Mouse (Mus musculus): Measurements from ENCODE around the gene Map3k13.

Map3k13 gene

DNA sequence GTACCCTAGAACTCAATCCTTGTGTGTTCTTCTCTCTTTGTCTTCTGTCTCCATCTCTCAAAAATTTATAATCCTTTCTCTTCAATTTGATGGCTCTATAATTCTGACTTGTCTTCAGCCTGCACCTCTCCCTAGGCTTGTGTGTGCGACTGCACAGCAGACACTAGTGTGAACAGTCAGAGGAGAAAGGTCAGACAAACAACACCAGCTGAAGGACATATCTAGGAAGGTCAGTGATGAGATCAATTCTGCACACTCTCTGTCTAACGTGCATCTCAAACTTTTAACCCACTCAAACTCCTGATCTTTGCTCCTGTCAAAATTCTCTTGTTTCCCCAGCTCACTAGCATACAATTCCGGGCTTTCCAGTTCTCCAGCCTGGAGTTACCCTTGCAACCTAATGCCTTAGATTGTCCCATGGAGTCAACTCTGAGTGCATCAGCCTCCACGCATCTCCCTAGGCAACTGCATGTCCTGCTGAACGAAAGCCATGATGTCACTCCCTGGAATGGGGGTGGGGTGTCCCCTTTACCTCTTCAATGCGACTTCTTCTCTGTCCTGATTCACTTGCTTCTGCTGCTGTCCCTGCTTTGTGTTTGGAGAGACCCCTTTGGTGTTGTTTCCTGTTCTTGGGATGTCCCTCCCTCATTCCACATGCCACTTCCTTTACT is 19.2 kb downstream of the Map3k13 start:
- DNase-seq, result no peak

DNA sequence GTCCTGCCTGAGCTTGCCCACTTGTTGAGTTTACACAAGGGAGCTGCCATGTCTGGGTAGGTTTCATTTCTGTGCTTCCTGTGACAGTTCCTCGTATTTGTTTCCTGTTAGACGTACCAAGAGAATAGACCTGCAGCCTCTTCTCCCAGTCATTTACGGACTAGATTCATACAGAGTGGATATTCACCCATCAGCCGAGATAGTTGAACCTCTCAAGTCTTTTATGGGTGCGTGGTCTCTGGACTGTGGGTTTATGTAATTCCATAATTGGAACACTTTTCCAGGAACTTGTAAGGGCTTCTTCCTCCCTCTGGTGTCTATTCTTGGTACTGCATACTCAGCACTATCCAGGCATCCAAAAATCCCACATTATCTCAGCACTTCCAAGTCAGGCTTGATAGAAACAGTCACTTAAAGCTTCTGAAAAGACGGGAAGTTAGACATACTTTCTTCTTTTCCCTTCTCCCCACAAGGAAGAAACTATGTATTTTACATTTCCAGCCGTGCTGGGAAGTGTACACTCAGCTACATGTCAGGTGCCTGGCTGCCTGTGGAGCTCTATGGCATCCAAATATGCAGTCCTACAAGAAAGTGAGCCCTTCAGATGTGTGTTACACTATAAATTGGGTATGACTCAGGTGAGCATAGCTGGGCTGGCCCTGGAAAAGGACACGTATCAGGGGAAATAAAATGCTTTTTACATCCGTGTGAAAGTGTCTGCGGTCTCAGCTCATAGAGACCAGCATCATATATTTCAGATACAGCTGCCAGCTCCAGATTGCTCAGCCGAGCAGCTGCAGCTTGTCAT is 20.9 kb downstream of the Map3k13 start:
- DNase-seq, result peak in 1 of 2 experiments; percentile 66

DNA sequence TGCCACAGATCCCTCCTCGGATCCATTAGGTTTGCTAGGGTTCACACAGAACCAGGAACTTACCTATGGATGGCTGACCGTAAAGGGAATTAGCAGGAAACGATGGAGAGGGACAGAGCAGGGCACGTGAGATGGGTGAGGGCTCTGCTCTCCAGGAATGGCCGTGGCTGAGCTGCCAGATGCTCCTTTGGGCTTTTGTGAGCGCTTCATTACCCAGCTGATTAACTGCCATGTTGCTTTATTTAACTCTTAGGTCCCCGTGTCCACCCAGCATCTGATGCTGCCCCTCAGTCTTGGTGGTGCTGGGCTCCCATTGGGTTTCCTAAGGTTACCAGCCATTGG is 21.5 kb downstream of the Map3k13 start:
- no peak for DNase-seq

DNA sequence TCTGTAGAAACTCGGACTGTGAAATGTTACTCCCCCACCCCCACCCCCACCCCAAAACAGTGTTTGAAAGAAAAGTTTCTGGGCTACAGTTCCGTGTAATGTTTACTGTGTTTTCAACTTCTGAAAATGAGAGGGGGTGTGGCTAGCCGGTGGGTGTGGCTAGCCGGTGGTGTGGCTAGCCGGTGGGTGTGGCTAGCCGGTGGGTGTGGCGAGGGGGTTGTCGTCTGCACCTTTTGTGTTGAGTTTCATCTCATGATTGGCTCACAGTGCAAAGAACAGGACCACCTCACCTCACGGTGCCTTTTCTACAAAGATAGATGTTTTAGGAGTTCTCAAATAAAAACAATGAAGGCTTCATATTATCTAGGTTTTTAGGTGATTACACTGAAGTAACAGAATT is 24.0 kb downstream of the Map3k13 start:
- DNase-seq, result peak; percentile 75 to 84

DNA sequence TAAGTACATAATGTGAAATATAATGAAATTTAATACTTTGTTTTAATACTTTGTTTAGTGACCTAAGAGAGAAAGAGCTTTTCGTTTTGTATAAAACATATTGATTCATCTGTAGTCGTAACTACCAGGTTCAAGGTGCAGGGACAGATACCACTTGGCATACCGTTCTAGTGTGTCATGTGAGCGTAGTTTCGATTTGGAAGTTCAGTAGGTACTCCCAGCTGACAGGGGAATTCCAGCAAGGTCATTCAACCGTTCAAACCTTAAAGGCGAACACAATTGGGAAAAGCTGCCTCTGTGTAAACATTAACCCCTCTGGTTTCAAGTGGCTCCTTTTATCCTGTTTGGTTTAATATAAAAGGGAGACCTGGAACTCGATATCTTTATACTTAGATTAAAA is 24.5 kb downstream of the Map3k13 start:
- DNase-seq, result peak; percentile 65 to 79

DNA sequence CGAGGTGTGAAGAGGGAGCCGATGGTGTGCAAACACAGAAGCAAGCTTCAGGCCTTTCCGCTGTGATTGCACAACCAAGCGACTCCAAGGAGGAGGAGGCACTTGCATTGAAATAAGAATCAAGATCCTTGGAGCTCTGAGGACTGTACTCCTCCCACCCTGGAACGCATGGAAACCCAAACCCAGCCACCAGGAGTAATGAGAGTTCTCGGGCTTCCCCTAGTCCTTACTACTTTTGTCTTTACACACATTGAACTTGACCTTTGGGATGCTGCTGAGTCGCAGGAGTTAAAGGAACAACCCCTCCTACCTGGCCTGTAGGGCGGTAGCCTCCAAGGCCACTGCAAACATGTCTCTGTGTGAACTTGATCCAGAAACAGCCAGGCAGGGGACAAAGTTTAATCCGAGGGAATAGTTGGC is 31.5 kb downstream of the Map3k13 start:
- DNase-seq, result peak; percentile 68 to 89

DNA sequence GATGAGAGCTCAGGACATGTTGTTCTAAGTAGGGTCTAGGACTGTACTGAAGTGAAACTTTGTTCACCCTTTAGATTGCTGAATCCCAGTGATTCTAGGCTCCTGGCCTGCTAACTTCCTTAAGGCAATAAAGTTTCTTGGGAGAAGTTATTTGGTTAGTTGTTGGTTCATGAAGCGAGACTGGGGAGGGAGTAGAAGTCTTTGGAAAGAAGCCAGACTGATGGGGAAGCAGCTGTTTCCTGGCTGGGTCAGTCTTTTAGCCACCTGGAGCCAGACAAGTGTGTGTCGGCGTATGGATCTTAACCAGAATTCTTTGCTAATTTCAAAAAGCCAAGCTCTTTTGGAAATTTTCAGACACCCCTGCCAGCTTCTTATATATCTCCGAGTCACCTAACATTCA is 33.0 kb downstream of the Map3k13 start:
- DNase-seq, result peak; percentile 56 to 71

DNA sequence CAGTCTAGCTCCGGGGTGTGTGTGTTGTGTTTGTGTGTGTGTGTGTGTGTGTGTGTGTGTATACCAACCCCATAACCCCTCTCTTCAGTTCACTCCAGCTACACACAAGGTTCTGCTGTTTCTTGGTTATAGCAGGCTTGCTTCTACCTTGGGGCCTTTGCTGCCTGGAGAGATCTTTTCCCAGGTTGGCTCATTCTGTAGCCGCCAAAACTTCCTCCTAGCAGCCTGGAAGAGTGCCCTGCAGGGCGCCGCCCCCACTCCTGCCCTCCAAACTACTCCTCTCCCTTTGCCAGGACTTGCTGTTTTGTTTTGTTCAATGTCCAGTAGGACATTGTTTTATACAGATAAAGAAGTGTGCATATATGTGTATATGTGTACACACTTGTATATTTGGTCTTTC is 33.4 kb downstream of the Map3k13 start:
- peak; percentile 40 to 52 for DNase-seq

DNA sequence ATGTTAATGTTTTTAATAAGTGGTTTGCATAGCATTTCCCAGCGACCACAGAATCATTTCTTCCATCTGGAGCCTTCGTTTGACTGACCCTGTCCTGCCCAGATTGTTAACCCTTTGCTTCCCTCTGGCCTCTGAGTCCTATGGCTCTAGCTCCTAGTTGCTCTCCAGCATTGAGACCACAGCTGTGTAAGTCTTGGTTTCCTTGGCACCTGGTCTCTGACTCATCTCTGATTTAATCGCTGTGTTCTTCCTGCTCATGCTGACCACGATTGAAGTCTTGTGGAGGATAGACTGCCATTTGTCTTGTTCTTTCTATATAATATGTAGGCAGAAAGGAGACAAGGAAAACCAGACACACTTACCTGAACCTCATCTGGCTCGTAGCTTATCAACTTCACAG is 35.6 kb downstream of the Map3k13 start:
- no peak for DNase-seq

DNA sequence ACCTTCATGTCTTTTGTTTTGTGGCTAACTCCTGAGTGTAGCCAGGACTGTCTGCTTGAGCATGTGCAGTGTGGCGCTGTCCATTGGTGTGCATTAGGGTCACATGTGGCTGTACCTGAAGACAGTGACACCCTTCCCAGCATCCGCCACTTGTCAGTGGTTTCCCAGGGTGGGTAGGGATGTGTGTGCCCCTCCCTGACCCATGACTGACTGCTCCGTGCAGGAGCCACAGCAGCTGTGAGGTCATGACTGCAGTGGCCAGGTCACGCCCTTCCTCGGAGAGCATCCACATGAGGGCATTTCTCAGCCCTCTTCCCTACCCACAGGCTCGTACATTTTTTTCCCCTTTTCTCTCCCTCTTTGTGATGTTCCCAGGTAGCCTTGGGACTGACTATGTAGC is 36.6 kb downstream of the Map3k13 start:
- no peak for DNase-seq

DNA sequence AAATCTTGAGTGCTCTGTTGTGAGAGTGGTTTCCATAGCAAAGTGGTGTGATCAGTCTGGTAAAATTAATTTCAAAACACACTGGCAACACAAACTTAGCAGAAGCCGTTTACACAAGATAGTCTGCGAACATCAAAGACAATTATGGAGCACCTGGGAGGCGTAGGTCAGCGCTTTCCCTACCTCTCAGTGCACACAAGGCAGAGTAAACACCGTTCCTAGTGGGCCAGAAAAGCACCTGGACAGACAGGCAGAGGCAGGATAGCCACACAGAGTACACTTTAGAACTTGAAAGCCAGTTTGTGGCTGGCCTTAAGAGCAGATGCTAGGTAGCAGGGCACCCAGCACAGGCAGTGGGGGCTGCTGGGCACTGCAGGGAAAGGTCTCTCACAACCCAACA is 37.6 kb downstream of the Map3k13 start:
- no peak for DNase-seq

DNA sequence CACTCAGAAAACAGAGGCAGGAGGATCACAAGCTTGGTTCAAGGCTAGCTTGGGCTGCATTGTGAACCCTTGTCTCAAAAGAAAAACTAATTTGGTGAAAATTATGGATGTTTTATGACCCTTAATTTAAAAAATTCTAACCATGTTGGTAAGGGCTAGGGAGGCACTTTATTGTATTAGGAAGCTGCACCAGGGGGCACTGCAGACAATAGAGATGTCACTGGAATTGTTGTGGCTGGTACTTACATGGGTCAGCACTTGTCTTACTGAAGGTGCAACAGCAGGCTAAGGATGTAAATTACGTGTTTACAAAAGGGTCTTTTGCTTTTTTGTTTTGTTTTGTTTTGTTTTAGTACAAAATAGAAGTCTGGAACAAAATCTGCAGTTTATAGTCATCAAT is 39.3 kb downstream of the Map3k13 start:
- no peak for DNase-seq

DNA sequence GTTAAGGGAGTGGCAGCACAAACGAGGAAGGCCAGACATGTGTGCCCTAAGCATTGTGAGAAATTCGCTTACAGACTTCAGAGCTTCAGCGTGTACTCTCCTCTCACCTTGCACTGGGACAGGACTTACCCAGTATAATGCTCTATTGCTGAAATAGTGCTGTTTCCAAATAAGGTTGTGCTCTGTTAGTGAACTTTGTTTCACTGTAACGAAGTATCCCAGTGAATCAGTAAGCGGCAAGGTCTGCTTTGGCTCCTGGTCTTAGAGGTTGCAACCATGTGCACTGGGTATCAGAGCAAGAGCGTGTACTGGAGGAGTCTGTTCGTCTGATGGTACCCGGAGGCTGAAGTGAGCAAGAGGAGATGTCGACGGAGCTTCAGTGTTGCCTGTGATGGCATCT is 39.8 kb downstream of the Map3k13 start:
- DNase-seq, result no peak

DNA sequence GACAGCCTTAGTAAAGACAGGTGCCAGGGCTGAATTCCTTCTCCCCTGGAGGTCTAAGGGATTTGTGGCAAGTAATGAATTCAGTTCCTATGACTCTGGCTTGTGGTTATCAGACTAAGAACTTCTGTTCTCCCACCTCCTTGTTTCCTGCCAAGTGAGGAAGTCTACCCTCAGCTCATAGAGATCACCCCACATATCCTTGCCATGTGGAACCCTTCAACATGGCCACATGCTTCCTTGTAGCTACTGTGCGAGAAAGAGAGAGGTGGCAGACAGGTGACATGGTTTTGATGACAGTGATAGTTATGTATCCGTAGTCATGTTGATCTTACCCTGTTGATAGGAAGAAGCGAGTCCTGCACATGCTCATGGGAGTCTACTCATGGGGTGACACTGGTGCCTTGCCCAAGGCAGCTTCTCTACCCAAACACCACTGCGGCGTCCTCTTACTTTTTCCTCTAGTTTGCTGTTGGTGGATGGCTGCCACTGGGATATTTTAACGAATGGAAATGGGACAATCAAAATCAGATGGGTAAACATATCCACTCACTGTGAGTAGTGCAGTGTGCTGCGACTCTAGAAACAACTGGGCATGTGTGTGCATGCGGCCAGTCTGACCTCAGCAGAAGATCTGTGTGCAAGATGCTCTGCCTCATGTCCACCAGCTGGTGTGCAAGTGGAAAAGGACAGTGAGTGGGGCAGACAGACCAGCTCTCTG is 40.9 kb downstream of the Map3k13 start:
- no peak for DNase-seq

DNA sequence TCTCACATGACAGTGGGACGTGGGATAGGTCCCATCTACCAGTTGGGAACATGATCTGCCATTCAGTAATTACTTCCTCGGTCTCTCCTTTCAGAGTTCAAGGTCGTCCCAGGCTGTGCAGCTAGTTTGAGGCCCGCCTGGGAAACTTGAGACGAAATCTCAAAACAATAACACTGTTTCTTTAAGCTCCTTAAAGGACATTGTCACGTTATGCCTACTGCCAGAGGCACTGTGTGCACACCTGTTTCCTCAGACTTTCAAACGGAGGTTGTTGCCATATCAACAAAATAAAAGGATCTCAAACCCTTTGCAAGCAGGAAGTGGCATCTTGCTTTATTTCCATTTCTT is 41.4 kb downstream of the Map3k13 start:
- DNase-seq, result no peak

DNA sequence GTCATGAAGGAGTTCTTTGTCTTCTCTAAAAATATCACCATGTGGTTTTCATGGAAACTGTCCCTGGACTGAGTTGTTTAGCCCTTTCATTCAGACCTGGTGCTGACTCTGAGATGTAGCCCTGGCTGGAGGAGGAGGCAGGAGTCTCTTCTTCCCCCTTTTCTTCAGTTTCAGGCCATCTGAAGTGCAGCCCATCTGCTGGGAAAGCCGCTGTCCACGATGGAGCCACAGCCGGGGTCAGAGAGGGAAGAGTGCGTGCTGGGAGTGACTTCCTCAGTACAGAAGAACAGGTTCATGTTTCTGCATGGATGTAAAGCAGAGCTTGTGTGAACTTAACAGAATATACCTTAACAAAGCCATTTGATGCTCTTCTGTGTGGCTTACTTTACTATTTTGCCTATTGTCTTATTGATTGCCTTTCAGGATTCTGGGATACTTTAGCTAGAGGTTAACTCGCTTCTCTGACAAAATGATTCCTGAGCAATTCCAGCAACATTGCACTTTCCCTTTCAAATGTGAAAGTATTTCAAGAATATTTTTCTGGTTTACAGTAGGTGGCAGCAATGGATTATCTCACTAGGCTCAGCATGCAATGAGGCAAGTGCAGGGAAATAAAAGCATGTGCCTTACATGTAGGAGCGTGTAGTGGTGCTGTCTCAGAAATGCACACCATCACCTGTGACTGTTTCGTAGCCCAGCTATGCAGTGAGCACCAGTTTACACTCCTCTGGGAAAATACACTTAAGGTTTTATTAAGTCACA is 42.3 kb downstream of the Map3k13 start:
- DNase-seq, result no peak

DNA sequence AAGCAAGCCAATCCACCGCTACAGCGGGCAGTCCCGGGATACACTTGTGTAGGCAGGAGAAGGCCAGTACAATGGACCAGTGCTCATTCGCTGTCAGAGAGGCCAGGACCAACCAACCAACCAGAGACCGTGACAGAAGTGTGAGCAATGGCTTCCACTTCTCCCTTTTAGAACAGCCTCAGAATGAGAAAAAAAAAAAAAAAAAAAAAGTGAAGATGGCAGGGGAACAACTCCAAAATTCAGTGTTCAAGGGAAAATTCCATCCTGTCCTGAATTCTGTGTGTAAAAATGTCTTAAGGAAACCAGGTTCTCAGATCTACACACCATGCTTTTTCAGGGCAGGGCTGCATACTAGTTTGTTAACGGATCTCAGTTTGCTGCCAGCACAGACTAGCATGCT is 43.5 kb downstream of the Map3k13 start:
- no peak for DNase-seq

DNA sequence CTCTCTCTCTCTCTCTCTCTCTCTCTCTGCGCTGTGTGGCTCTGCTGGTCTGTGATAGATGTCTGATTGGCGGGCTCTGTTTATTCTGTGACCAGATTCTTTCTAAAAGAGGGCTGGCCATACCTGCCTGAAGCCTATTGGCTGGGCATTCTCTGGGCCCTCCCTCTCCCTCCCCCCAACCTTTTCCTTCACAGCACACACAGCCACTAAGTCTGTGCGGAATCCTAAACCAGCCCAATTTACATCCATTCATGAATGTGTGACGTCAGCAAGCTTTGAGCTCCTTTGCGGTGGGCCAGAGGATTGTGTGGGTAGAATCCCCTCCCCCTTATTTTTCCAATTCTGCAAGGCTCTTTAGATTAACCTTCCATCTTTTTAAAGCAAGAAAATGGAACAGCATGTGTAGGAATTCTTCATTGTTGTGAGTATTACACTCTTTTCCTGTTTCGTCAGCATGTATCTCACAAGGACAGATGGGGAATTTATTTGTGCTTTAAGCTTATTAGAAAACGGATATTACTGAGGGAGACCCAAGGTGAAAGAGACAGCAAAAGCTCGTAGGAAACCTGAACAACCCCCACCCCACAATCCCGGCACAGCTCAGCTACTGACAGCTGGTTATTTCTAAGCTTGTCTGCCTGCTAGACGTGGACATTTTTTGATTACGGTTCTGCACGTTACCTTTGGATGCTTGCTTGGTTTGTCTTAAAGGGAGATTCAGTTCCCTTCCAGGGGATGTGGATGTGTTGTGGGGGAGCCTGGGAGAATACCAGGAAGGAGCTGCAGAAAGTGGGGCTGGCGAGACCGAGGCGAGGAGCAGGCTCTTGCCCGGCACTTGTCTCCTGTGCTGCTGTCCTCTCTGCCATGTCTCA is 51.9 kb downstream of the Map3k13 start:
- peak; percentile 62 to 81 for DNase-seq

DNA sequence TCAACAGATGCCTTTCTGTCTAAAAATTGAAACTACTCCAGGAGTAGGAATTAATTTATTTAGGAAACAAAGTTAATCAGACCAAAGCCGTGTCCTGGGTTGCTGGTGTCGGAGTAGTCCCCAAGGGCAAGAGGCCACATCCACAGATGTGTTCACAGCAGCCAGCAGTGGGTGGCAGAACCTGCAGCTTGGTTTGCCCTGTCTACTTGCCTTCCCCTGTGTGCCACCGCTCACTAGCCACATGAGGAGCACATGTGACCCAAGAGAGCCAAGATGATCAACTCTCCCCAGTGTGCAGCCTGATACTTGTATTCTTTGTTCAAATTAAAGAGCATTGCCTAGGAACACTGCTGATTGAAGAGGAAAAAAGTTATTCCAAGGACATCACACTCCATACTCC is 54.3 kb downstream of the Map3k13 start:
- no peak for DNase-seq

DNA sequence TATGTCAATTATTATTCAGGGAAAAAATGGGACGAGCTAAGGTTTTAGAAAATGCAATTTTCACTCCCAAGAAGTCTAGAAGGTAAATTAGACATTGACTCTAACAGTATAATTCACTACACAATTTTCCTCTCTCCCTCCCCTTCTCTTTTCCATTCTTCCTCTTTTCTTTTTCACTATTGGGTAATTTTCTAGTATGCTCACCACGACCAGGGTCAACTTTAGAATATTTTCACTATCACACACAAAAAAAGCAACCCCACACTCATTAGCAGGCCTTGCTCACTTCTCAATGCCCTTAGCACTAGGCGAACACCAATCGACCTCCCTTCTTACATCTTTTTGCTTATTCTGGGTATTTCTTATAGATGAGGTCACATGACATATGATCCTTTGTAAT is 54.7 kb downstream of the Map3k13 start:
- DNase-seq, result no peak

DNA sequence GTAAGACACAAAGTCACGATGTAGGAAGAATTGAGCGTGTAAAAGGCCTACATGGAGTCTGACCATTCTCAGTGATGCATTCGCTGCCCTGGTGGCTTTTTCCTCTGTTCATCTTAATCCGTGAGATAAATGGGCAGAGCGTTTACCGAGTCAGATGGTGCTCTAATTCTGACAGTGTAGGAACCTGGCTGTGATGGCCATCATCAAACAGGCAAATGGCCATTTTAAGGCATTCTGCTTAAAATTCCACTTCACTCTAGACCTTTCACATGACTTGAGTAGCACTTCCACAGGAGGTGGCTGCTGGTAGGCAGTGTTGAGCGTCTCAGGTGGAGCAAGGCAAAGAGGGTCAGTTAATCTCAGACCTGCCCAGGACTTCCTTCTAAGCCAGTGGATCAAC is 58.2 kb downstream of the Map3k13 start:
- DNase-seq, result no peak

DNA sequence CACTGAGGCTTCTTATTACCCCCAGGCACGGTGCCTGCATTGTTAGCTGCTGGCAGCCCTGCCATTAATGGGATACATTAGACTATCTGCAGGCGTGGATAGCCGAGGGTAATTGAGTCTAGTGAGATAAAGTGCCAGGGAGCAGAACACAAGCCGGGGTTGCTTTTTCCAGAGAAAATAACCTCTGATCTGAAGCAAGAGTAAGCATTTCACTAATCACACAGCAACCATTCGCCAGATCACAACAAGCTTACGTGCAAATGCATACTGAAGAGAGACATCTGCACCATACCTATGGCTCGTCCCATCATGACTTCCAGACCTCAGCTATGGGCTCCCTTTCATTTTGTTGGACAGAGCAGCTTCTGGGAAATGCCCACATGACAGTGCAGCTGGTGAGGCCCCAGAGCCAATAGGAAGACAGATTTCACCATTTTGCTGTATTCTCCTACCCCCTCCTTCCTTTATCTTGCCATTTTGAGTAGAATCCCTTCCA is 59.3 kb downstream of the Map3k13 start:
- DNase-seq, result no peak

Data from kidney, postnatal 25 days (tissue).